Mouse (Mus musculus): ENCODE measurements around the gene Prdx6b.

DNA sequence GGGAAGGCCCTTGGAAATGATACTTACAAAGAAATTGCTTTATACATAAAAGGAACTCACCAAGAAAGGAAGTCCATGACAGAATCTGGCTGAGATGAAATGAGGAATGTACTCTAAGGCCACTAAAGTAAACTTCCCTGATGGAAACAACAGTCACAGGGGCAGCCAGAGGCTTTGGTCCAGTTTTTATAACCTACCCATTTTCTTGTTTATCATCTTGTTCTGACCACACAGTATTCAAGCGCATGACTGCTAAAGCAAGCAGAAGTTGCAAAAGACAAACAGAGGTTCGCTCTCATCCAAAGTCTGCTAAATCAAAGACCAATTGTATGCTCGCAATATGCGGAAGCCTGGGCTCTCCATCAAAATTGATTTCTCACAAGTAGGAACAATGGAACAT lies 8.5 kb downstream of the Prdx6b start:
- TF ChIP-seq CTCF (conservative IDR thresholded peaks at IDR 0.05; ENCODE audit: insufficient read depth, insufficient read length, low read depth, low read length): no peak
- no peak for TF ChIP-seq POLR2A (IDR thresholded peaks at IDR 0.05; ENCODE audit: low read depth, low read length)

Measured in kidney, adult 2 months (tissue).